Mouse (Mus musculus): ENCODE results near the gene Gm20716.
A peak's percentile ranks its signal among the peaks of the same experiment; 100 is the strongest.

The Gm20716 gene

GRCm38 (mm10) chr2:168230026-168230728, at the start of gene Gm20716, which contains the start of the genes Dpm1 and Mocs3:
Gene Gm20716, minus strand, starts transcription at chr2:168230364.
Gene Dpm1, minus strand, starts transcription at chr2:168230591.
Gene Mocs3, plus strand, starts transcription at chr2:168230622.
- peak; percentile 84 to 90 for DNase-seq

- peak; percentile 83 to 95 for DNase-seq
Observed at GRCm38 (mm10) chr2:168274374-168274935, 44.3 kb upstream of the Gm20716 start.

GRCm38 (mm10) chr2:168273387-168273786, 43.2 kb upstream of the Gm20716 start:
- no peak for DNase-seq

- peak; percentile 32 to 55 for DNase-seq
Observed at GRCm38 (mm10) chr2:168268033-168268432, 37.9 kb upstream of the Gm20716 start.

GRCm38 (mm10) chr2:168260900-168261299, 30.7 kb upstream of the Gm20716 start:
- no peak for DNase-seq

- no peak for DNase-seq
Observed at GRCm38 (mm10) chr2:168260124-168260523, 30.0 kb upstream of the Gm20716 start.

GRCm38 (mm10) chr2:168259046-168259445, 28.9 kb upstream of the Gm20716 start:
- DNase-seq, result no peak

GRCm38 (mm10) chr2:168257188-168257587, 27.0 kb upstream of the Gm20716 start:
- DNase-seq, result no peak

GRCm38 (mm10) chr2:168256506-168256905, 26.3 kb upstream of the Gm20716 start:
- no peak for DNase-seq

GRCm38 (mm10) chr2:168253822-168254221, 23.7 kb upstream of the Gm20716 start:
- DNase-seq, result peak in 1 of 2 experiments; percentile 60

GRCm38 (mm10) chr2:168252639-168253292, 22.6 kb upstream of the Gm20716 start:
- peak; percentile 51 to 77 for DNase-seq

- peak; percentile 96 to 99 for DNase-seq
Observed at GRCm38 (mm10) chr2:168250270-168250669, 20.1 kb upstream of the Gm20716 start.

- DNase-seq, result peak; percentile 45 to 68
Observed at GRCm38 (mm10) chr2:168248856-168249245, 18.7 kb upstream of the Gm20716 start.

- DNase-seq, result peak; percentile 61 to 63
Observed at GRCm38 (mm10) chr2:168248167-168248855, 18.1 kb upstream of the Gm20716 start.

- no peak for DNase-seq
Observed at GRCm38 (mm10) chr2:168245571-168245970, 15.4 kb upstream of the Gm20716 start.

GRCm38 (mm10) chr2:168243278-168243677, 13.1 kb upstream of the Gm20716 start:
- no peak for DNase-seq

- no peak for DNase-seq
Observed at GRCm38 (mm10) chr2:168242841-168243240, 12.7 kb upstream of the Gm20716 start.

- DNase-seq, result no peak
Observed at GRCm38 (mm10) chr2:168238335-168238734, 8.2 kb upstream of the Gm20716 start.

- DNase-seq, result no peak
Observed at GRCm38 (mm10) chr2:168233286-168233685, 3.1 kb upstream of the Gm20716 start.

GRCm38 (mm10) chr2:168231471-168231829, 1.3 kb upstream of the Gm20716 start:
- no peak for DNase-seq

- DNase-seq, result peak; percentile 51 to 71
Observed at GRCm38 (mm10) chr2:168230773-168231470, 758 bp upstream of the Gm20716 start.
